Mouse (Mus musculus) adrenal gland, postnatal 4 days (tissue): ENCODE results near the gene Ccnd3. TPM values are rescaled to one million over a fixed set of nuclear protein-coding genes. Genes with fewer than 3 reads are reported as not detected.
A peak's percentile ranks its signal among the peaks of the same experiment; 100 is the strongest.
"Not testable (repeated sequence)": the region's sequence is repeated elsewhere in the genome, so short reads cannot be mapped to it uniquely, and the experiment has no call there.

ENCODE experiments used
- DNase-seq, 2 experiments: peaks; one replicate each; pipeline ENCODE4 v3.0.0; 2021 to 2022; ENCODE audit warnings: low spot score in 2 of 2, mixed read lengths in 2 of 2
- total RNA-seq, 2 experiments: library from RNA; stranded (reverse); gene quantifications; 2 replicates each; pipeline ENCODE4 v1.2.3; 2021

Gene Ccnd3
- total RNA-seq, 2 experiments from 2014 or later: 198 to 200 TPM

DNA sequence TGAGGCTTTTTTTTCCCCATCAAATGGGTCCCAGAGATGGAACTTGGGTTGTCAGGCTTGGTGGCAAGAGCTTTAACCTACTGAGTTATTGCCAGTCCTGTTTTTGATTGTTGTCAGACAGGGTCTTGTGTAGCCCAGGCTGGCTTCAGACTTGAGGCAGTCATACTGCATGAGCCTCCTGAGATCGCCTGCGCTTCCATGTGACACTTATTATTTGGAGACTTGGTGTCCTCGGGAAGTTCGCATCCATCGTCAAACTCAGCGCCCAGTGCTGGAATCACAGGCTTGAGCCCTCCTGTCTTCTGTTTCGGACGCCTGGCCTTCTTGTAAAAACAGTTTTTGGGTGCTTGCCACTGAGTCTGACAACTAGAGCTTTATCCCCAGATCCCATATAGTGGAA lies 111.3 kb downstream of the Ccnd3 start:
- no peak for DNase-seq

DNA sequence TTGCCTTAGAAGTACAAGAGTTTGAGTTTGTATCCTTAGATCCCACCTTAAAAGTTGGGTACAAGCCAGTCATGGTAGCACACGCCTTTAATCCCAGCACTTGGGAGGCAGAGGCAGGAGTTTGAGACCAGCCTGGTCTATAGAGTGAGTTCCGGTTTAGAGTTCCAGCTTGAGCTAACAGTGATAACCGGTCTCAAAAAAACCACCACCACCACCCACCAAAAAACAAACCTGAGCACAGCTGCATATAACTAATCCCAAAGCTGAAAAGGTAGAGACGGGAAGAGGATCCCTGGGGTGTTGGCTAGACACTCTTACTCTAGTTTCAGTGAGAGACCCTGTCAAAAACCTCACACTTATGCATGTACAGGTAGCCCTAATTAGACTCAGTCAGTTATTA lies 111.8 kb downstream of the Ccnd3 start:
- no peak for DNase-seq

GRCm38 (mm10) chr17:47617605-47618307 lies 112.9 kb downstream of the Ccnd3 start:
- no peak for DNase-seq

GRCm38 (mm10) chr17:47618556-47619311 lies 113.9 kb downstream of the Ccnd3 start:
- no peak for DNase-seq

- DNase-seq: no peak
Measured at GRCm38 (mm10) chr17:47622912-47623554, 118.2 kb downstream of the Ccnd3 start.

- DNase-seq: not testable (repeated sequence)
Measured at GRCm38 (mm10) chr17:47624572-47624971, 119.7 kb downstream of the Ccnd3 start.

DNA sequence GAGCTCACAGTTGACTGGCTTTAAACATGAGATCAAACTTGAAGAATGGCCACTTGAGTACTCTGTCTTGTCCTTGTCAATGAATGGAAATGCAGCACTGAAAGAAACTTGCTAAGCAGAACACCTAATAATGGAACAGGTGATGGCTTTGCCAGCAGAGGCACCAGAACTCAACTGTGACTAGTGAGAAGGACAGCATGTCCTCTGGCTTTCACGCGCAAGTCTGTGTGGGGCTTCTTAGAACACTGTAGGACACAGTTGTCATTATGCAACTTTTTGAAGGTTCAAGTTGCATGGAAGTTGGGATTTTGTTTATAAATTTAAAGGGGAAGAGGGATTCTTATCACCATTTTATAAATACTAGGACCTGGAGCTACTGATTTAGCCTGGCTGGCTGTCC lies 120.2 kb downstream of the Ccnd3 start:
- no peak for DNase-seq

DNA sequence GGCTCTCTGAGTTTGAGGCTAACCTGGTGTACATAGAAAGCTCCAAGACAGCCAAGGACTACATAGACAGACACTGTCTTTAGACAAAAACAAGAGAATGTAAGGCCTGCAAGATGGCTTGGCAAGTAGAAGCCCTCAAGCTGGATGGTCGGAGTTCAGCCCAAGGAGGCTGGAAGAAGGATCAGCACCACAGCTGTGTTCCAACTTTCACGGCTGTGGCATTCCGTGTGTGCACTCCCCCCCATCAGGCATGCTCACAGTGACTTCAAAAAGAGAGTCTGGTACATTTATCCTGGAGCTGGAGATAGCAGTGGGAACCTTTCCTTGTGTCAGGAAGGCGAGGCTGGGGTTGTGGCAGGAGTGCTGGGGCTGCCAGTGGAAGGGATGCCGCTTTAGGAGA lies 121.2 kb downstream of the Ccnd3 start:
- DNase-seq: no peak

GRCm38 (mm10) chr17:47627791-47628190 lies 122.9 kb downstream of the Ccnd3 start:
- DNase-seq: no peak

DNA sequence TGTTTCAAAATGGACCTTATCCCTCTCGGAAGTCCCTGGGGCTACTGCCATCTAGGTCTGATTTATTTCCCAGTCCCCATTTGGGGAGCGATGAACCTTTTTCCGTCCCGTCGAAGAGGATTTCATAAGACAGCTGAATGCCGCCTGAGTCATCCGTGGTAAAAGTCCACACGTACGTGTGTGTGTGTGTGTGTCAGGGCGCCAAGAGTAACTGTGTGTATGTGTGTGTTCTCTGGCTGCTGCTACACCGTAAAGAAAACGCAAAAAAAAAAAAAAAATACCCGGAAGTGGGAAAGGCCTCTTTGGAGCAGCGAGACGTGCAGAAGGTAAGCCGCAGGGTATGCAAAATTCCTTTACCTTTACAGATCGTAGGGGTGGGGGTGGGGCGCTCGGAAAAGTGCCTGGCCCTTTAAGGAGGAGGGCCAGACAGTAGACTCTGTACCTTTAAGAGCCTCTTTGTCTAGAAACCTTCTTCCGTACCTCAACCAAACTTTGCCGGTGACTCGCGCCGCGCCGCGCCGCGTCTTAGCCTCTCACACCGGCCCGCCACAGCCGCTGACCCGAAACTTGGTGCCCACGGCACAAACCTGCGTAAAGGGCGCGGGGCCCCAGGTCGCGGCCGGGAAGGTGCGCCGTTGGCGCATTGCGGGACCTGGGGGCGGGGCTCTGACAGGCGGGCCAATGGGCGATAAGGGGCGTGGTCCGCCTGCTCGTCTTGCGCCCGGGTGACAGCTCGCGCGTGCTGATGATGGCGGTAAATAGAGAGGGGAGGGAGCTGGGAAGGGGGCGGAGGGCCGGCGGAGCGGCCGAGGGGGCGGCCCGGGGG lies 124.2 kb downstream of the Ccnd3 start:
- DNase-seq: peak; percentile 82 to 90

GRCm38 (mm10) chr17:47629717-47630677 lies 125.1 kb downstream of the Ccnd3 start:
- peak in 1 of 2 experiments; percentile 27 for DNase-seq

DNA sequence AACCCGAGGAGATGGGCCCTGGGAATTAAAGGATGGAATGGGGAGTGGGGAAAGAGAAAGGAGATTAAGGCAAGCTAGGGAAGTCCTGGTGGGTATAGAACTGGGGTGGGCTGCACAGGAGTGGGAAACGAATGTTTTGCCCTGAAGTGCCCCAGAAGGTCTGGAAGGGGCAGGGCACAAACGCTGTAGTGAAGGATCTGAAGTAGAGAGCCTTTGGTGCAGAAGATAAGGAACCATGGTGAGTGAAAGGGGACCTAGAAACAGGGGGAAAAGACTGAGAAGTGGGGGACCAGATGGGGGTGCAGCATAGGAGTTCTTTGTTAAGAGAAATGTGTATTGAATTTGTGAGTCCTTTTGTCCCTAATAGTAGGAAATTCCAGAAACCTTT lies 125.8 kb downstream of the Ccnd3 start, which contains the start of gene Usp49:
Gene Usp49 (plus strand): TSS at position 13 of the 388 bp plus-strand sequence.
- no peak for DNase-seq

DNA sequence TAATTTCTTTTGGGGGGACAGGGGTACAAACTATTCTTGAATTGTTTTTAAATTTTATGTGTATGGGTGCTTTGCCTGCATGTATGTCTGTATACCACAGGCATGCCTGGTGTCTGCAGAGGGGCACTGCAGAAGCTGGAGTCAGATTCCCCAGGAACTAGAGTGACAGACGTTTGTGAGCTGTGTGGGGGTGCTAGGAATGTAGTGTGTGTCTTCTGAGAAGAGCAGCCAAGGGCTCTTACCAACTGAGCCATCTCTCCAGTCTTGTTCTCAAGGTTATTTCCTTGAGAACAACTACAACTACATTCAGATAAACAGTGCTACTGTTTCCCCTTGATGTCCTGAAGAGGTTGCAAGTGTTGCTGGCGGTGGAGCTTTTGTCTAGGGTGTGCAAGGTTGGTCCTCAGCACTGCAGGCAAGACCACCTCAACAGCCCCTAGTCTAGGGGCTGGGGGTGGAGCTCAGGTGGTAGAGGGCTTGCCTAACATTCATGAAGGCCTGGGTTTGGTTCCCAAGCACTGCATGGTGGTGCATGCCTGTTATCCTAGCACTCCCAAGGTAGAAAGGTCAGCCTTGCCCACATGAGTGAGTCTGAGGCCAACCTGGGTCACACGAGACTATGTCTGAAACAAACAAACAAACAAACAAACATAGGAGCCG lies 127.5 kb downstream of the Ccnd3 start:
- DNase-seq: no peak

GRCm38 (mm10) chr17:47633999-47634770 lies 129.3 kb downstream of the Ccnd3 start:
- DNase-seq: no peak

DNA sequence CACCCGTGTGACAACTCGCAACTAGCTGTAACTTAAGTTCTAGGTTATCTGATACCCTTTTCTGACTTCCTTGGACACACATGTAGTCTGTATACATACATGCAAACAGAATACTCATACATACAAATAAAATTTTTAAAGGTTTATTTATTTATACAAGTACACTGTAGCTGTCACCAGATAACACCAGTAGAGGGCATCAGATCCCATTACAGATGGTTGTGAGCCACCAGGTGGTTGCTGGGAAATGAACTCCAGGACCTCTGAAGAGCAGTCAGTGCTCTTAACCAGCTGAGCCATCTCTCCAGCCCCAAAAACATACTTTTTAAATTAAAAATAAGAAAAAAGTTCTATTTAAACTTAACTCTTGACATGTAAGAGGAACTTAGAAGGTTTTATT lies 138.1 kb downstream of the Ccnd3 start:
- DNase-seq: no peak

- peak in 1 of 2 experiments; percentile 40 for DNase-seq
Measured at GRCm38 (mm10) chr17:47646683-47647082, 141.8 kb downstream of the Ccnd3 start.

- no peak for DNase-seq
Measured at GRCm38 (mm10) chr17:47648966-47649365, 144.1 kb downstream of the Ccnd3 start.
